Comparison of ENCODE assay signal across 26 mouse cellular contexts in the genomic region with DNA sequence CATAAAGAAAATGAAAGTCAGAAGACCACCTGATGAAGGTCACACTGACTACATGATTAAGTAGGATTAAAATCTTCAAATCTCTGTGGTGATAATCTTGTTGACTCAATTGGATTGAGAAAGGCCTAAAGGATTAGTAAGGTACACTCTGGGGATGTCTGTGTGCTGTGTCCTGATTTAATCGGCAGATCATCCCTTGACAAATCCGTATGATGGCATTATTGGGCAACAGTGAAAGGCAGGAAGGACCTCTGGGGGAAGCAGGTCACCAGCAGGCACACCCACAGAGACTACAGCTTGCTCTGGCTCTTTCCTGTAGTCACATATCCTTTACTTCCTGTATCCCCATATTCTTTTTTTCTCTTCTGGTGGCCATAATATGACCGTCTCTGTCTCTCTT. TPM values are rescaled to one million over a fixed set of nuclear protein-coding genes. Genes with fewer than 3 reads are reported as not detected.
A peak's percentile ranks its signal among the peaks of the same experiment; 100 is the strongest.
DNase-seq lines count a peak whose midpoint lies in the region; ATAC-seq and TF ChIP-seq lines count a peak whose summit lies in the region.
"Had no signal": no experiment of that assay in that cellular context is flagged by ENCODE, and none has a peak within 500 bp of the region (broad histone marks: within the 10 kb centered on the region; RNA-seq: fewer than 3 reads in every experiment).

No protein-coding gene starts in this region.

- H3K9ac ChIP-seq in midbrain, embryonic 14.5 days (replicated peaks; ENCODE audit: low read length) = no peak overlapping the region
- no peak overlapping the region for H3K9ac ChIP-seq in midbrain, embryonic 15.5 days
- no peak overlapping the region for H3K9ac ChIP-seq in stomach, postnatal 0 days (ENCODE audit: low read length)
- H3K9ac ChIP-seq: embryonic facial prominence, embryonic 12.5 days; embryonic facial prominence, embryonic 15.5 days; forebrain, embryonic 12.5 days; forebrain, embryonic 15.5 days; heart, embryonic 13.5 days; hindbrain, embryonic 14.5 days had no signal

- no peaks in the 10 kb centered on the region for H3K27me3 ChIP-seq in midbrain, embryonic 14.5 days (ENCODE audit: control insufficient read depth, insufficient read depth, low read length)
- H3K27me3 ChIP-seq in midbrain, embryonic 15.5 days (replicated peaks) = 0 out of 2 replicates have a peak, but pooled peaks cover 6% of the 10 kb centered on the region
- H3K27me3 ChIP-seq in stomach, postnatal 0 days (ENCODE audit: control insufficient read depth, insufficient read depth, low read length) = no peaks in the 10 kb centered on the region
- H3K27me3 ChIP-seq: embryonic facial prominence, embryonic 12.5 days; embryonic facial prominence, embryonic 15.5 days; forebrain, embryonic 12.5 days; forebrain, embryonic 15.5 days had no signal

- H3K4me3 ChIP-seq in midbrain, embryonic 14.5 days (replicated peaks; ENCODE audit: low read depth, low read length) = no peak overlapping the region
- H3K4me3 ChIP-seq in midbrain, embryonic 15.5 days = no peak overlapping the region
- H3K4me3 ChIP-seq in stomach, postnatal 0 days (ENCODE audit: low read depth, low read length) = no peak overlapping the region
- H3K4me3 ChIP-seq: embryonic facial prominence, embryonic 12.5 days; embryonic facial prominence, embryonic 15.5 days; forebrain, embryonic 12.5 days; forebrain, embryonic 15.5 days; heart, embryonic 13.5 days had no signal

- peak; percentile 4 for DNase-seq in midbrain, embryonic 14.5 days
- DNase-seq in gonadal fat pad, adult 2 months (ENCODE audit: low read depth) = peak; percentile 37
- DNase-seq in retina, embryonic 14.5 days (ENCODE audit: low spot score) = peak; percentile 25
- DNase-seq in adrenal gland, postnatal 14 days = no peak
- no peak for DNase-seq in stomach, postnatal 0 days (ENCODE audit: low spot score)
- no peak for DNase-seq in urinary bladder, postnatal 10 days (ENCODE audit: low spot score)
- DNase-seq: adrenal gland, adult 8-10 months; adrenal gland, postnatal 36 days; cerebellum, adult 11 months; cerebellum, adult 2 months; cerebellum, adult 9-11 months; cerebellum, postnatal 25 days; gastrocnemius, postnatal 25 days; heart, adult 18-20 months; heart, postnatal 14 days; heart, postnatal 4 days had no signal

- H3K4me2 ChIP-seq in midbrain, embryonic 14.5 days (ENCODE audit: low read length) = no peak overlapping the region
- no peak overlapping the region for H3K4me2 ChIP-seq in midbrain, embryonic 15.5 days
- no peak overlapping the region for H3K4me2 ChIP-seq in stomach, postnatal 0 days (replicated peaks; ENCODE audit: low read depth)
- H3K4me2 ChIP-seq: embryonic facial prominence, embryonic 12.5 days; embryonic facial prominence, embryonic 15.5 days; forebrain, embryonic 12.5 days; forebrain, embryonic 15.5 days; heart, embryonic 13.5 days; hindbrain, embryonic 14.5 days had no signal

- TF ChIP-seq CTCF in stomach, postnatal 0 days (IDR thresholded peaks at IDR 0.05; ENCODE audit: low read depth) = no peak

- peaks cover 26% of the 10 kb centered on the region for H3K36me3 ChIP-seq in midbrain, embryonic 14.5 days (ENCODE audit: control insufficient read depth, insufficient read depth, low read length)
- H3K36me3 ChIP-seq in midbrain, embryonic 15.5 days (replicated peaks) = peaks cover 17% of the 10 kb centered on the region
- no peaks in the 10 kb centered on the region for H3K36me3 ChIP-seq in stomach, postnatal 0 days (ENCODE audit: control insufficient read depth, insufficient read depth, low read length)
- H3K36me3 ChIP-seq: embryonic facial prominence, embryonic 12.5 days; embryonic facial prominence, embryonic 15.5 days; forebrain, embryonic 12.5 days; forebrain, embryonic 15.5 days; heart, embryonic 13.5 days had no signal

- no peaks in the 10 kb centered on the region for H3K9me3 ChIP-seq in midbrain, embryonic 14.5 days (ENCODE audit: control insufficient read depth, low read length)
- no peaks in the 10 kb centered on the region for H3K9me3 ChIP-seq in midbrain, embryonic 15.5 days
- H3K9me3 ChIP-seq in stomach, postnatal 0 days (ENCODE audit: control insufficient read depth, low read length) = no peaks in the 10 kb centered on the region
- H3K9me3 ChIP-seq: embryonic facial prominence, embryonic 12.5 days; embryonic facial prominence, embryonic 15.5 days; forebrain, embryonic 12.5 days; forebrain, embryonic 15.5 days; heart, embryonic 13.5 days had no signal

- WGBS in midbrain, embryonic 14.5 days = 44% methylated on average over 3 of the region's 3 CpGs
- WGBS in midbrain, embryonic 15.5 days = 57% methylated on average over 3 of the region's 3 CpGs
- WGBS in stomach, postnatal 0 days = 65% methylated on average over 3 of the region's 3 CpGs

- no peak for TF ChIP-seq EP300 in stomach, postnatal 0 days (optimal IDR thresholded peaks at IDR 0.05)

- no peaks in the 10 kb centered on the region for H3K4me1 ChIP-seq in midbrain, embryonic 14.5 days (ENCODE audit: control insufficient read depth, insufficient read depth, low read length)
- H3K4me1 ChIP-seq in midbrain, embryonic 15.5 days = no peaks in the 10 kb centered on the region
- H3K4me1 ChIP-seq in stomach, postnatal 0 days (replicated peaks; ENCODE audit: control insufficient read depth, insufficient read depth) = no peaks in the 10 kb centered on the region
- H3K4me1 ChIP-seq: embryonic facial prominence, embryonic 12.5 days; embryonic facial prominence, embryonic 15.5 days; forebrain, embryonic 12.5 days; forebrain, embryonic 15.5 days; heart, embryonic 13.5 days had no signal

- H3K27ac ChIP-seq in midbrain, embryonic 14.5 days (replicated peaks; ENCODE audit: low read depth, low read length) = no peak overlapping the region
- no peak overlapping the region for H3K27ac ChIP-seq in midbrain, embryonic 15.5 days
- no peak overlapping the region for H3K27ac ChIP-seq in stomach, postnatal 0 days (replicated peaks)
- H3K27ac ChIP-seq: embryonic facial prominence, embryonic 12.5 days; embryonic facial prominence, embryonic 15.5 days; forebrain, embryonic 12.5 days; forebrain, embryonic 15.5 days; heart, embryonic 13.5 days; hindbrain, embryonic 14.5 days; hindbrain, postnatal 0 days had no signal

- ATAC-seq in midbrain, embryonic 14.5 days (ENCODE audit: low FRiP score, low TSS enrichment) = no peak
- no peak for ATAC-seq in midbrain, embryonic 15.5 days (replicated peaks)
- no peak for ATAC-seq in stomach, postnatal 0 days (ENCODE audit: low FRiP score, low TSS enrichment)
- ATAC-seq: activated CD4-positive, CD25-positive, alpha-beta regulatory T cell, adult 4 months; forebrain, embryonic 15.5 days; hindbrain, postnatal 0 days; inflammation-experienced regulatory T-cells, adult 6 months had no signal

RNA-seq across cellular contexts. Expression of gene Dzank1, which starts 7.4 kb away (rescaled TPM):
- 13.1 and 16.6 TPM in 2 replicates for polyA plus RNA-seq in midbrain, embryonic 14.5 days (2014; fragmentation: Nextera tagmentation; extraction: Ambion mirVana)
- polyA plus RNA-seq in midbrain, embryonic 15.5 days (2015; fragmentation: Nextera tagmentation; extraction: Ambion mirVana) = 17.8 and 20.3 TPM in 2 replicates
- 1.6 and 2.2 TPM in 2 replicates for polyA plus RNA-seq in gonadal fat pad, adult 2 months (2012; rRNA removed)
- total RNA-seq in adrenal gland, postnatal 14 days (2021) = 1.7 and 3.9 TPM in 2 replicates
- polyA plus RNA-seq in stomach, postnatal 0 days (2015; fragmentation: Nextera tagmentation; extraction: Ambion mirVana) = 0.39 and 0.51 TPM in 2 replicates

RNA-seq across cellular contexts. Expression of gene Polr3f, which starts 7.7 kb away (rescaled TPM):
- 25.6 and 31.7 TPM in 2 replicates for polyA plus RNA-seq in midbrain, embryonic 14.5 days (2014; fragmentation: Nextera tagmentation; extraction: Ambion mirVana)
- 25.3 and 27.9 TPM in 2 replicates for polyA plus RNA-seq in midbrain, embryonic 15.5 days (2015; fragmentation: Nextera tagmentation; extraction: Ambion mirVana)
- 9.6 and 10.9 TPM in 2 replicates for polyA plus RNA-seq in gonadal fat pad, adult 2 months (2012; rRNA removed)
- 18.0 and 21.0 TPM in 2 replicates for total RNA-seq in adrenal gland, postnatal 14 days (2021)
- 8.2 and 9.0 TPM in 2 replicates for polyA plus RNA-seq in stomach, postnatal 0 days (2015; fragmentation: Nextera tagmentation; extraction: Ambion mirVana)

RNA-seq across cellular contexts. Expression of gene Rbbp9, which starts 30.9 kb away (rescaled TPM):
- 55.6 and 64.4 TPM in 2 replicates for polyA plus RNA-seq in midbrain, embryonic 14.5 days (2014; fragmentation: Nextera tagmentation; extraction: Ambion mirVana)
- polyA plus RNA-seq in midbrain, embryonic 15.5 days (2015; fragmentation: Nextera tagmentation; extraction: Ambion mirVana) = 57.7 and 59.3 TPM in 2 replicates
- 18.1 and 20.4 TPM in 2 replicates for polyA plus RNA-seq in gonadal fat pad, adult 2 months (2012; rRNA removed)
- total RNA-seq in adrenal gland, postnatal 14 days (2021) = 27.4 and 28.1 TPM in 2 replicates
- 29.2 and 31.6 TPM in 2 replicates for polyA plus RNA-seq in stomach, postnatal 0 days (2015; fragmentation: Nextera tagmentation; extraction: Ambion mirVana)

RNA-seq across cellular contexts. Expression of gene Sec23b, which starts 36.3 kb away (rescaled TPM):
- polyA plus RNA-seq in midbrain, embryonic 14.5 days (2014; fragmentation: Nextera tagmentation; extraction: Ambion mirVana) = 47.2 and 69.8 TPM in 2 replicates
- 65.0 and 66.2 TPM in 2 replicates for polyA plus RNA-seq in midbrain, embryonic 15.5 days (2015; fragmentation: Nextera tagmentation; extraction: Ambion mirVana)
- 82.7 and 82.8 TPM in 2 replicates for polyA plus RNA-seq in gonadal fat pad, adult 2 months (2012; rRNA removed)
- total RNA-seq in adrenal gland, postnatal 14 days (2021) = 58.8 and 74.1 TPM in 2 replicates
- polyA plus RNA-seq in stomach, postnatal 0 days (2015; fragmentation: Nextera tagmentation; extraction: Ambion mirVana) = 74.3 and 74.5 TPM in 2 replicates

Comparison
In these comparisons a context has a peak if more than half of its experiments do, and no peak if none do; other contexts are left out.
1. DNase-seq: peak in midbrain, embryonic 14.5 days (single experiment), gonadal fat pad, adult 2 months (single experiment) and retina, embryonic 14.5 days (single experiment); none in adrenal gland, postnatal 14 days (single experiment), stomach, postnatal 0 days (single experiment) and urinary bladder, postnatal 10 days (single experiment).